Mouse (Mus musculus) kidney, embryonic 15.5 days (tissue): Measurements from ENCODE around the gene Galnt14. TPM values are rescaled to one million over a fixed set of nuclear protein-coding genes. Genes with fewer than 3 reads are reported as not detected.

Source experiments
- ATAC-seq: fragments of 200-750 bp; cut with Nextera tagmentation; replicated peaks from 2 replicates; pipeline ENCODE4 v1.8.0; 2017; ENCODE audit warnings: moderate TSS enrichment; ENCODE audit not compliant: low FRiP score
- H3K27ac ChIP-seq: fragments of 300-500 bp; sonication (generic); 2 replicates; pipeline ENCODE4 v1.5.1; 2015; ENCODE audit warnings: mild to moderate bottlenecking, inconsistent platforms
- H3K27me3 ChIP-seq: fragments of 300-500 bp; sonication (generic); 2 replicates; pipeline ENCODE4 v1.6.1; 2015; ENCODE audit warnings: inconsistent platforms
- H3K36me3 ChIP-seq: fragments of 300-500 bp; sonication (generic); 2 replicates; pipeline ENCODE4 v1.6.1; 2015; ENCODE audit warnings: inconsistent platforms
- H3K4me1 ChIP-seq: fragments of 300-500 bp; sonication (generic); 2 replicates; pipeline ENCODE4 v1.6.1; 2015; ENCODE audit warnings: inconsistent platforms
- H3K4me2 ChIP-seq: fragments of 300-500 bp; sonication (generic); 2 replicates; pipeline ENCODE4 v1.6.1; 2015; ENCODE audit warnings: moderate library complexity, mild to moderate bottlenecking, inconsistent platforms
- H3K4me3 ChIP-seq: fragments of 300-500 bp; sonication (generic); replicated peaks from 2 replicates; pipeline ENCODE4 v1.5.1; 2015; ENCODE audit warnings: mild to moderate bottlenecking, inconsistent platforms
- H3K9ac ChIP-seq: fragments of 300-500 bp; sonication (generic); 2 replicates; pipeline ENCODE4 v1.6.1; 2015; ENCODE audit warnings: mild to moderate bottlenecking, inconsistent platforms
- H3K9me3 ChIP-seq: fragments of 300-500 bp; sonication (generic); replicated peaks from 2 replicates; pipeline ENCODE4 v1.6.1; 2016; ENCODE audit warnings: inconsistent platforms
- WGBS: fragments of 180-500 bp; shearing (Covaris S2); methylation state at CpG from one replicate; pipeline ENCODE4 v1.1.7; 2015; ENCODE audit warnings: mixed read lengths; 5-methylcytosine and 5-hydroxymethylcytosine counted together
- polyA plus RNA-seq: library from polyadenylated mRNA; unstranded; fragments of >200 nt; fragmentation: Nextera tagmentation; extraction: Ambion mirVana; gene quantifications from 2 replicates; pipeline ENCODE4 v1.2.1, GENCODE M21; 2015

The Galnt14 gene
- polyA plus RNA-seq, 1 experiment from 2014 or later: 13.0 TPM

- ATAC-seq: no peak
These were observed 153.2 kb downstream of the Galnt14 start for GRCm38 (mm10) chr17:73557101-73557500.

GRCm38 (mm10) chr17:73556436-73556835 is 153.8 kb downstream of the Galnt14 start:
- no peak overlapping the region for H3K27ac ChIP-seq
- 0 out of 2 replicates have a peak, but pooled peaks cover 5% of the 10 kb centered on the region for H3K4me1 ChIP-seq
- no peak overlapping the region for H3K9ac ChIP-seq
- H3K4me3 ChIP-seq: no peak overlapping the region
- no peaks in the 10 kb centered on the region for H3K36me3 ChIP-seq
- 81% methylated on average over 2 of the region's 2 CpGs for WGBS
- H3K4me2 ChIP-seq: no peak overlapping the region
- H3K27me3 ChIP-seq: no peaks in the 10 kb centered on the region
- no peak for ATAC-seq
- H3K9me3 ChIP-seq: no peaks in the 10 kb centered on the region

More at GRCm38 (mm10) chr17:73557101-73557500, 153.2 kb downstream of the Galnt14 start:
- H3K4me2 ChIP-seq: no peak overlapping the region
- no peak overlapping the region for H3K27ac ChIP-seq
- H3K4me3 ChIP-seq: no peak overlapping the region
- no peaks in the 10 kb centered on the region for H3K27me3 ChIP-seq
- H3K9ac ChIP-seq: no peak overlapping the region
- H3K9me3 ChIP-seq: no peaks in the 10 kb centered on the region
- no peaks in the 10 kb centered on the region for H3K36me3 ChIP-seq
- 0 out of 2 replicates have a peak, but pooled peaks cover 5% of the 10 kb centered on the region for H3K4me1 ChIP-seq
- 87% methylated on average over 3 of the region's 3 CpGs for WGBS

- no peak for ATAC-seq
- Histone ChIP-seq H3K4me1 (0 out of 2 replicates have a peak, but pooled peaks cover 5% of the 10 kb centered on the region), H3K4me2 (no peak overlapping the region), H3K36me3 (no peaks in the 10 kb centered on the region), H3K9ac (no peak overlapping the region), H3K9me3 (no peaks in the 10 kb centered on the region), H3K27ac (no peak overlapping the region), H3K4me3 (no peak overlapping the region), H3K27me3 (no peaks in the 10 kb centered on the region)
- WGBS: 82% methylated on average over 4 of the region's 4 CpGs
These were observed 155.6 kb downstream of the Galnt14 start for GRCm38 (mm10) chr17:73554668-73555067.

GRCm38 (mm10) chr17:73548783-73549566 is 161.3 kb downstream of the Galnt14 start:
- Histone ChIP-seq H3K4me1 (peaks cover 12% of the 10 kb centered on the region), H3K9me3 (no peaks in the 10 kb centered on the region), H3K9ac (no peak overlapping the region), H3K27me3 (no peaks in the 10 kb centered on the region), H3K27ac (no peak overlapping the region), H3K4me2 (no peak overlapping the region), H3K4me3 (no peak overlapping the region), H3K36me3 (no peaks in the 10 kb centered on the region)
- 40% methylated on average over 12 of the region's 12 CpGs for WGBS
- peak; percentile 62 for ATAC-seq

- Histone ChIP-seq H3K9ac (no peak overlapping the region), H3K4me2 (no peak overlapping the region), H3K27ac (no peak overlapping the region), H3K9me3 (no peaks in the 10 kb centered on the region), H3K36me3 (no peaks in the 10 kb centered on the region), H3K27me3 (no peaks in the 10 kb centered on the region), H3K4me1 (peaks cover 12% of the 10 kb centered on the region), H3K4me3 (no peak overlapping the region)
- WGBS: 34% methylated on average over 7 of the region's 7 CpGs
- ATAC-seq: peak; percentile 71
These were observed 162.1 kb downstream of the Galnt14 start for GRCm38 (mm10) chr17:73548119-73548518.

- WGBS: 44% methylated on average over 2 of the region's 2 CpGs
- no peak for ATAC-seq
- no peak overlapping the region for H3K4me3 ChIP-seq
- H3K4me2 ChIP-seq: no peak overlapping the region
- no peaks in the 10 kb centered on the region for H3K36me3 ChIP-seq
- H3K9me3 ChIP-seq: no peaks in the 10 kb centered on the region
- H3K9ac ChIP-seq: no peak overlapping the region
- H3K27ac ChIP-seq: no peak overlapping the region
- peaks cover 12% of the 10 kb centered on the region for H3K4me1 ChIP-seq
- H3K27me3 ChIP-seq: no peaks in the 10 kb centered on the region
These were observed 162.8 kb downstream of the Galnt14 start for GRCm38 (mm10) chr17:73547483-73547882.

- Histone ChIP-seq H3K4me2 (no peak overlapping the region), H3K27ac (no peak overlapping the region), H3K4me1 (peaks cover 9% of the 10 kb centered on the region), H3K4me3 (no peak overlapping the region), H3K27me3 (no peaks in the 10 kb centered on the region), H3K9ac (no peak overlapping the region), H3K9me3 (no peaks in the 10 kb centered on the region), H3K36me3 (no peaks in the 10 kb centered on the region)
- no peak for ATAC-seq
- WGBS: 87% methylated on average over 9 of the region's 9 CpGs
These were observed 168.3 kb downstream of the Galnt14 start for GRCm38 (mm10) chr17:73541911-73542310.

GRCm38 (mm10) chr17:73541233-73541570 is 169.1 kb downstream of the Galnt14 start:
- H3K4me1 ChIP-seq: peaks cover 9% of the 10 kb centered on the region
- 5% methylated on average over 1 of the region's 1 CpGs for WGBS
- no peak overlapping the region for H3K9ac ChIP-seq
- no peaks in the 10 kb centered on the region for H3K36me3 ChIP-seq
- no peak overlapping the region for H3K27ac ChIP-seq
- no peak overlapping the region for H3K4me2 ChIP-seq
- no peak overlapping the region for H3K4me3 ChIP-seq
- H3K27me3 ChIP-seq: no peaks in the 10 kb centered on the region
- no peak for ATAC-seq
- no peaks in the 10 kb centered on the region for H3K9me3 ChIP-seq

GRCm38 (mm10) chr17:73540409-73541232 is 169.6 kb downstream of the Galnt14 start:
- Histone ChIP-seq H3K4me1 (peaks cover 9% of the 10 kb centered on the region), H3K27ac (no peak overlapping the region), H3K9ac (no peak overlapping the region), H3K27me3 (no peaks in the 10 kb centered on the region), H3K4me3 (no peak overlapping the region), H3K4me2 (no peak overlapping the region), H3K36me3 (no peaks in the 10 kb centered on the region), H3K9me3 (no peaks in the 10 kb centered on the region)
- WGBS: 21% methylated on average over 14 of the region's 14 CpGs
- no peak for ATAC-seq

GRCm38 (mm10) chr17:73531896-73532295 is 178.4 kb downstream of the Galnt14 start:
- no peak overlapping the region for H3K4me3 ChIP-seq
- H3K27me3 ChIP-seq: no peaks in the 10 kb centered on the region
- no peak overlapping the region for H3K4me2 ChIP-seq
- no peaks in the 10 kb centered on the region for H3K36me3 ChIP-seq
- ATAC-seq: no peak
- no peak overlapping the region for H3K27ac ChIP-seq
- no peak overlapping the region for H3K9ac ChIP-seq
- no peaks in the 10 kb centered on the region for H3K4me1 ChIP-seq
- H3K9me3 ChIP-seq: no peaks in the 10 kb centered on the region
- 87% methylated on average over 2 of the region's 2 CpGs for WGBS

- Histone ChIP-seq H3K4me3 (no peak overlapping the region), H3K9me3 (no peaks in the 10 kb centered on the region), H3K36me3 (no peaks in the 10 kb centered on the region), H3K27ac (no peak overlapping the region), H3K9ac (no peak overlapping the region), H3K27me3 (no peaks in the 10 kb centered on the region), H3K4me1 (no peaks in the 10 kb centered on the region), H3K4me2 (no peak overlapping the region)
- WGBS: 87% methylated on average over 7 of the region's 7 CpGs
- no peak for ATAC-seq
These were observed 188.1 kb downstream of the Galnt14 start for GRCm38 (mm10) chr17:73522169-73522568.

- H3K36me3 ChIP-seq: no peaks in the 10 kb centered on the region
- no peak overlapping the region for H3K4me3 ChIP-seq
- WGBS: 88% methylated on average over 5 of the region's 5 CpGs
- H3K9ac ChIP-seq: no peak overlapping the region
- H3K4me1 ChIP-seq: no peaks in the 10 kb centered on the region
- ATAC-seq: no peak
- H3K27me3 ChIP-seq: no peaks in the 10 kb centered on the region
- no peak overlapping the region for H3K4me2 ChIP-seq
- no peaks in the 10 kb centered on the region for H3K9me3 ChIP-seq
- no peak overlapping the region for H3K27ac ChIP-seq
These were observed 190.9 kb downstream of the Galnt14 start for GRCm38 (mm10) chr17:73519350-73519749.
